Mouse (Mus musculus) embryonic facial prominence, embryonic 11.5 days (tissue): Measurements from ENCODE around the gene Btnl10. TPM values are rescaled to one million over a fixed set of nuclear protein-coding genes. Genes with fewer than 3 reads are reported as not detected.

Source experiments
- ATAC-seq: fragments of 200-750 bp; cut with Nextera tagmentation; replicated peaks from 2 replicates; pipeline ENCODE4 v1.8.0; 2017; ENCODE audit warnings: low read depth; ENCODE audit not compliant: insufficient number of reproducible peaks, low FRiP score, low TSS enrichment
- DNase-seq: peaks from one replicate; pipeline ENCODE4 v3.0.0-alpha.2; 2015; ENCODE audit warnings: low spot score
- H3K27ac ChIP-seq: fragments of 300-500 bp; sonication (generic); replicated peaks from 2 replicates; pipeline ENCODE4 v1.5.1; 2014; ENCODE audit warnings: mild to moderate bottlenecking, low read depth, low read length, control low read depth
- H3K27me3 ChIP-seq: fragments of 300-500 bp; sonication (generic); 2 replicates; pipeline ENCODE4 v1.6.1; 2014; ENCODE audit warnings: mild to moderate bottlenecking, low read length, moderate library complexity, mixed read lengths; ENCODE audit not compliant: control insufficient read depth, insufficient read depth
- H3K36me3 ChIP-seq: fragments of 300-500 bp; sonication (generic); replicated peaks from 2 replicates; pipeline ENCODE4 v1.6.1; 2014; ENCODE audit warnings: low read depth, mild to moderate bottlenecking, low read length, moderate library complexity, mixed read lengths; ENCODE audit not compliant: control insufficient read depth, insufficient read depth
- H3K4me1 ChIP-seq: fragments of 300-500 bp; sonication (generic); 2 replicates; pipeline ENCODE4 v1.6.1; 2014; ENCODE audit warnings: low read length, mixed read lengths; ENCODE audit not compliant: control insufficient read depth, insufficient read depth
- H3K4me2 ChIP-seq: fragments of 300-500 bp; sonication (generic); 2 replicates; pipeline ENCODE4 v1.6.1; 2014; ENCODE audit warnings: low read depth, mild to moderate bottlenecking, control low read depth, low read length, moderate library complexity
- H3K4me3 ChIP-seq: fragments of 300-500 bp; sonication (generic); 2 replicates; pipeline ENCODE4 v1.5.1; 2014; ENCODE audit warnings: low read depth, low read length, control low read depth
- H3K9ac ChIP-seq: fragments of 300-500 bp; sonication (generic); replicated peaks from 2 replicates; pipeline ENCODE4 v1.6.1; 2014; ENCODE audit warnings: mild to moderate bottlenecking, control low read depth, low read length
- H3K9me3 ChIP-seq: fragments of 300-500 bp; sonication (generic); replicated peaks from 2 replicates; pipeline ENCODE4 v1.6.1; 2016; ENCODE audit warnings: mild to moderate bottlenecking, low read length, inconsistent platforms, mixed read lengths; ENCODE audit not compliant: control insufficient read depth
- WGBS: fragments of 180-500 bp; shearing (Covaris S2); extraction: QIAGEN DNeasy Blood & Tissue Kit; methylation state at CpG from one replicate; pipeline ENCODE4 v1.1.7; 2014; 5-methylcytosine and 5-hydroxymethylcytosine counted together
- polyA plus RNA-seq: library from polyadenylated mRNA; unstranded; fragments of >200 nt; fragmentation: Nextera tagmentation; extraction: Ambion mirVana; gene quantifications from 2 replicates; pipeline ENCODE4 v1.2.1, GENCODE M21; 2014

Btnl10 gene
- polyA plus RNA-seq, 1 experiment from 2014 or later = 0.04 TPM

DNA sequence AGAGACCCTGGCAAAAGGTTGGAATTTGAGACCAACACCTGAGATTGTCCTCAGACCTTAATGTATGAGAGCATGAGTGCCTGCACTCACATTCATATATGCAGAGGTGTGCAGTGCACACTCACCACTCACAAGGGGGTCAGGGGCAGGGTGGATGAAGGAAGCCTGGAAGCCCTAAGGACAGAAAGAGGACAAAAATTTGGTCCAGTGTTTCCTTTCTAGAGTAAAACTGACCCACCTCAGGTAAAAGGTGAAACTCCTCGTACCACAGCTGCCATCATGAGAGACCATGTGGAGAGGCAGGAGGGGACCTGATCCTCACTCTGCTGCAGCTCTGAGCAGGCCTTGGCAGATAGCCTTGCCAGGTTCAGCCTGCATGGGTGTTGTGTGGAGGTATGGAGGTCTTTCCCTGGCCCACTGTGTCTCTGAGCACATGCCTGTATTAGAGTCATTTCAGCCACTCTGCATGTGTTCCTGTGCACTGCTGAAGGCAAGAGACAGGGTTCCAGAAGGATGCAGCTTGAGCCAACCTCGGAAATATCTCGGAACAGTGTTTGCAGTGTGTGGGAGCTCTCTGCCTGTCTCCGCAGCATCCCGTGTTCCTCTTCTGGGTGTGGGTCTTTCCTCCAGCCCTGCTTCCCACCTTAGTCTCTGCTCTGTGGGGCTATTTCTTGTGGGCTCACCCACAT is 39.7 kb downstream of the Btnl10 start:
- H3K4me3 ChIP-seq = no peak overlapping the region
- H3K9ac ChIP-seq = peak overlapping the region; percentile 10; the same call in 1 of the 2 replicates
- 89% methylated on average over 5 of the region's 5 CpGs for WGBS
- no peaks in the 10 kb centered on the region for H3K9me3 ChIP-seq
- H3K4me2 ChIP-seq = no peak overlapping the region
- no peak for ATAC-seq
- peaks cover 5% of the 10 kb centered on the region; the same call in 1 of the 2 replicates for H3K27me3 ChIP-seq
- no peak for DNase-seq
- no peak overlapping the region for H3K27ac ChIP-seq
- H3K4me1 ChIP-seq = no peaks in the 10 kb centered on the region; the same call in 1 of the 2 replicates
- no peaks in the 10 kb centered on the region for H3K36me3 ChIP-seq

GRCm38 (mm10) chr11:58958536-58958935 is 40.8 kb downstream of the Btnl10 start:
- no peaks in the 10 kb centered on the region for H3K36me3 ChIP-seq
- no peak overlapping the region for H3K9ac ChIP-seq
- H3K4me1 ChIP-seq = no peaks in the 10 kb centered on the region; the same call in 1 of the 2 replicates
- H3K4me2 ChIP-seq = no peak overlapping the region
- no peak for ATAC-seq
- H3K27ac ChIP-seq = no peak overlapping the region
- no peak for DNase-seq
- WGBS = 96% methylated on average over 6 of the region's 6 CpGs
- no peaks in the 10 kb centered on the region for H3K9me3 ChIP-seq
- H3K4me3 ChIP-seq = no peak overlapping the region
- H3K27me3 ChIP-seq = peaks cover 5% of the 10 kb centered on the region; the same call in 1 of the 2 replicates

DNA sequence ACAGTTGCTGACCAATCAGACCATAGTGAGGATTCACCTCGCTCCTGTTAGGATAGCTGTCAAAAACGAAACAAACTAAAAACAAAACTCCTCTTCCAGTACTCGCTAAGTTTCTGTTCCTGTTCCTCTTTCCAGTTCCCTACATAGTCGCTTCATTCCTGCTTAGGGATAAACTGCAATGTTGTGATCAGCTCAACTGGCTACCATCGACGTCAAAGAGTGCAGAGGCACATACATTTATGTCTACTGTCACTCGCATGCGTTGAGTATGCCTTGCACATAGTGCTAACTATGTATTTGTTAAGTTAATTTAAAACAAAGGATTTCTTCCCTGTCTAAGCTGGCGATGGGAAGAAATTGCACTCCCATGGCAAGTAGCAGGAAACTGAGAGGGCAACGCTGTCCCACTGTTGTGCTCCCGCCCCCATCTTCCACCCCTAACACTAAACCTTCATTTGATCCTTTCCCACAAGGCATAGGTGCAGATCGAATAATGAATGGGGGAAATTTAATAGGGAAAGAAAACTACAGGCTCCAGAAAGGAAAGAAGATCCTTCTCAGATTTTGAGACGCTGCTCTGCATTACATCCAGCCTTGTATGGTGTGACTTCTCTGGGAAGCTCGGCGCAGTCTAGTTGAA is 41.6 kb downstream of the Btnl10 start:
- H3K27ac ChIP-seq = no peak overlapping the region
- peaks cover 5% of the 10 kb centered on the region; the same call in 1 of the 2 replicates for H3K27me3 ChIP-seq
- no peaks in the 10 kb centered on the region for H3K36me3 ChIP-seq
- H3K9me3 ChIP-seq = no peaks in the 10 kb centered on the region
- H3K4me3 ChIP-seq = peak overlapping the region; percentile 40
- peak overlapping the region; percentile 82 for H3K4me2 ChIP-seq
- no peak overlapping the region; the same call in 1 of the 2 replicates for H3K9ac ChIP-seq
- 38% methylated on average over 15 of the region's 15 CpGs for WGBS
- H3K4me1 ChIP-seq = no peaks in the 10 kb centered on the region; the same call in 1 of the 2 replicates
- no peak for DNase-seq
- no peak for ATAC-seq

- peak overlapping the region; percentile 34; the same call in 1 of the 2 replicates for H3K9ac ChIP-seq
- H3K4me2 ChIP-seq = peak overlapping the region; percentile 82
- ATAC-seq (peak; percentile 54), DNase-seq (peak; percentile 84)
- H3K27ac ChIP-seq = no peak overlapping the region
- H3K4me1 ChIP-seq = no peaks in the 10 kb centered on the region; the same call in 1 of the 2 replicates
- no peaks in the 10 kb centered on the region for H3K9me3 ChIP-seq
- peaks cover 5% of the 10 kb centered on the region; the same call in 1 of the 2 replicates for H3K27me3 ChIP-seq
- H3K4me3 ChIP-seq = peak overlapping the region; percentile 40
- 2% methylated on average over 40 of the region's 40 CpGs for WGBS
- no peaks in the 10 kb centered on the region for H3K36me3 ChIP-seq
Observed at GRCm38 (mm10) chr11:58959921-58960465, 42.3 kb downstream of the Btnl10 start.

DNA sequence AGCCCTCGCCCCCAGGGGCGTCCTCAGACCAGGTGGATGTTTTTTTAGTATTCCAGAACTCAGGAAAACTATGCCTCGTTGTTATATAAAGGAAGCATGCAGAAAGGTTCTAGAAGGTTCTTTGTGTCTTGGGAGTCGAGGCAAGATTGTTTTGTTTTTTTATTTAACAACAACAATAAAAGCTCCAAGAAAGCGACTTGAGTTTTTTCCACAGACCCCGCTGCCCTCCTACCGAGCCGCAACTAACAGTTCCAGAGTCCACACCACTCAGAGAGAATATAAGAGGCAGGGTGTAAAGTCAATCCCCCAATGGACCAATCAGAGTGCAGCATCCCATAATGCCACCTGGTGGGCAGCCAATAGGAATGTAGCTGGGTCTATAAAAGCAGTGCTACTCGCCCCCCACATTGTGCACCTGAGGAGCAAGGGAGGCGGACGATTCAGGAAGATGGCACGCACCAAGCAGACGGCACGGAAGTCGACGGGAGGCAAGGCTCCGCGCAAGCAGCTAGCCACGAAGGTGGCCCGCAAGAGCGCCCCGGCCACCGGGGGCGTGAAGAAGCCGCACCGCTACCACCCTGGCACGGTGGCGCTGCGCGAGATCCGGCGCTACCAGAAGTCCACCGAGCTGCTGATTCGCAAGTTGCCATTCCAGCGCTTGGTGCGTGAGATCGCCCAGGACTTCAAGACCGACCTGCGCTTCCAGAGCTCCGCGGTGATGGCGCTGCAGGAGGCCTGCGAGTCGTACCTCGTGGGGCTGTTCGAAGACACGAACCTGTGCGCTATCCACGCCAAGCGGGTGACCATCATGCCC is 43.9 kb downstream of the Btnl10 start:
- Histone ChIP-seq H3K27me3 (peaks cover 5% of the 10 kb centered on the region; the same call in 1 of the 2 replicates), H3K9ac (no peak overlapping the region), H3K4me1 (no peaks in the 10 kb centered on the region; the same call in 1 of the 2 replicates), H3K9me3 (no peaks in the 10 kb centered on the region), H3K4me2 (no peak overlapping the region), H3K36me3 (no peaks in the 10 kb centered on the region), H3K4me3 (no peak overlapping the region; the same call in 1 of the 2 replicates), H3K27ac (no peak overlapping the region)
- no peak for DNase-seq
- WGBS = 57% methylated on average over 50 of the region's 50 CpGs
- no peak for ATAC-seq

DNA sequence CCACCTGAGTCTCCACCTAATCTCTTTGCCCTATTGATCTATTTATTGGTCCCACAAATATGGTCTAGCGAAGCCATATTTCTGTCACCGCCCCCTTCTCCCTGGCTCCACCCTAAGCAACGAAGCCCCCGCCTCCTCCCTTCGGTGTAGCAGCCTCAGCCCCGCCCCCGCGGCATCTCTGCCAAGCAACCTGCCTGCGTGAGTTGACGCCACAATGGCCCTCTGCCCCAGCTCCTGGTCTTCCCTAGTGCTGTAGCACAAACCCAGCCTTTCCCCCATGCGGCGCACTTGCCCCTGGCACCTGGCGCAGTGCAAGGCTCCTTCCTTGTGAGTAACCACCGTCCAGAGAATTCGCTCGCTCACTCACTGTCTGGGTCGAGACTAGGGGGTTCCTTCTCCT is 45.8 kb downstream of the Btnl10 start:
- no peak overlapping the region for H3K4me3 ChIP-seq
- no peaks in the 10 kb centered on the region for H3K9me3 ChIP-seq
- no peak for DNase-seq
- ATAC-seq = no peak
- peaks cover 5% of the 10 kb centered on the region; the same call in 1 of the 2 replicates for H3K27me3 ChIP-seq
- H3K27ac ChIP-seq = no peak overlapping the region
- 34% methylated on average over 17 of the region's 17 CpGs for WGBS
- H3K4me1 ChIP-seq = no peaks in the 10 kb centered on the region; the same call in 1 of the 2 replicates
- no peak overlapping the region for H3K4me2 ChIP-seq
- H3K9ac ChIP-seq = peak overlapping the region; percentile 6
- H3K36me3 ChIP-seq = no peaks in the 10 kb centered on the region

GRCm38 (mm10) chr11:58964216-58964615 is 46.5 kb downstream of the Btnl10 start:
- Histone ChIP-seq H3K4me2 (no peak overlapping the region), H3K36me3 (no peaks in the 10 kb centered on the region), H3K27ac (no peak overlapping the region), H3K9me3 (no peaks in the 10 kb centered on the region), H3K9ac (no peak overlapping the region), H3K27me3 (peaks cover 5% of the 10 kb centered on the region; the same call in 1 of the 2 replicates), H3K4me3 (no peak overlapping the region), H3K4me1 (no peaks in the 10 kb centered on the region; the same call in 1 of the 2 replicates)
- DNase-seq (no peak), ATAC-seq (no peak)
- 85% methylated on average over 7 of the region's 7 CpGs for WGBS
